Mouse (Mus musculus) heart, postnatal 0 days (tissue): ENCODE measurements around the gene Fbln5.

Experiments
- CTCF ChIP-seq: IDR thresholded peaks from 2 replicates; pipeline ENCODE4 v1.5.1; 2016; ENCODE audit warnings: antibody characterized with exemption, control low read depth, low read depth
- EP300 ChIP-seq: IDR thresholded peaks from 2 replicates; pipeline ENCODE4 v1.6.1; 2016; ENCODE audit warnings: antibody characterized with exemption, low read depth

- TF ChIP-seq CTCF: peak; percentile 27; the same call in 1 of the 2 replicates
- no peak for TF ChIP-seq EP300
Observed at GRCm38 (mm10) chr12:101762054-101762453, 56.8 kb downstream of the Fbln5 start.
